Mouse (Mus musculus) thymus, adult 18-20 months (tissue): Measurements from ENCODE around the gene Rassf2.

Experiments used
- DNase-seq, 2 experiments: peaks; one replicate each; pipeline ENCODE4 v3.0.0; 2022; ENCODE audit warnings: mixed read lengths in 2 of 2

Gene Rassf2

DNA sequence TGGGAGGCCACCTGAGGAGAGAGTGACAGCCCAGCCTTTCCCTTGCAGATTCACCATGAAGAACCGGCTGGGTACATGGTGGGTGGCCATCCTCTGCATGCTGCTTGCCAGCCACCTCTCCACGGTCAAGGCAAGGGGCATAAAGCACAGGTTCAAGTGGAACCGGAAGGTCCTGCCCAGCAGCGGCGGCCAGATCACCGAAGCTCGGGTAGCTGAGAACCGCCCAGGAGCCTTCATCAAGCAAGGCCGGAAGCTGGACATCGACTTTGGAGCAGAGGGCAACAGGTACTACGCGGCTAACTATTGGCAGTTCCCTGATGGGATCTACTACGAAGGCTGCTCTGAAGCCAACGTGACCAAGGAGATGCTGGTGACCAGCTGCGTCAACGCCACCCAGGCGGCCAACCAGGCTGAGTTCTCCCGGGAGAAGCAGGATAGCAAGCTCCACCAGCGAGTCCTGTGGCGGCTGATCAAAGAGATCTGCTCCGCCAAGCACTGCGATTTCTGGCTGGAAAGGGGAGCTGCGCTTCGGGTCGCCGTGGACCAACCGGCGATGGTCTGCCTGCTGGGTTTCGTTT lies 77.0 kb downstream of the Rassf2 start:
- no peak for DNase-seq

DNA sequence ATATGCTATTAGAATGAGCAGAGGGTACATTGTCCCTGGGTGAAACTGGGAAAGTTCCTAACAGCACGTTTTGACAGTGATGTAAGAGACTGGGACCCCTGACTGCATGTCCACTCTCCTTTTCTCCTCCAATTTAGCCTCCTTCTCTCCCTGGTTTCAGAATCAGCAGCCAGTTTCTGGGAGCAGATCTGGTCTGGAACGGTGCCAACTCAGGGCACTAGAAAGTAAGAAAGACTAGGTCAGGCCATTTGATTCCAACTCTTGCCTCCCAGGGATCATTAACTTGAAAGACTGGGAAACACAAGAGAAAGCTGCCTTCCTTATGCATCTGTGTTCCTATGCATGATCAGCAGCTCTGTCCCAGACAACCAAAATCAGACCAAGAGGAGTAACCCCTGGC lies 77.6 kb downstream of the Rassf2 start:
- no peak for DNase-seq

DNA sequence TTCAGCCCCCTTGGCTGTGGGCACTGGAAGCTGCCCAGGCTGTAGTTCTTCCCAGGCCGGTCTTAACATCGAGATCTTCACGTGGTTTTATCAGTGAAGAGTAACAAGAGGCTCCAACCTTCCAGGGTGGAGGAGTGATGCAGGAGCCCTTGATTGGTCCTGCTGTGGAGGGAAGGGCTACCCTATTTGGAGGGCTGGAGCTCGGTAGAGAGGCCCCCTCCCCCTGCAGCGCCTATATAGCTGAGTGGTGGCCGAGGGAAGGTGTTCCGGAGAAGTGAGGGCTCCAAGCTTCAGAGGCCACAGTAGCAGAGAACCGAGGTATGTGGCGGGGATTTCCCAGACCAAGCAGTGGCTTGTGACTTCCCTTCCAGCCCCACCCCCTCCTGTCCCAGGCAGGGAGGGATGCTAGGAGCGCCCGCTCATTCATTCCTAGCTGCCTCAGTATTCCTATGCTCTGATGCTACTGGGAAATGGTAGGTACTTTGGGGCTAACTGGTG lies 79.4 kb downstream of the Rassf2 start, which contains the start of gene Prnd:
Gene Prnd (plus strand): TSS at position 264 of the 498 bp plus-strand sequence.
- peak in 1 of 2 experiments; percentile 5 for DNase-seq

DNA sequence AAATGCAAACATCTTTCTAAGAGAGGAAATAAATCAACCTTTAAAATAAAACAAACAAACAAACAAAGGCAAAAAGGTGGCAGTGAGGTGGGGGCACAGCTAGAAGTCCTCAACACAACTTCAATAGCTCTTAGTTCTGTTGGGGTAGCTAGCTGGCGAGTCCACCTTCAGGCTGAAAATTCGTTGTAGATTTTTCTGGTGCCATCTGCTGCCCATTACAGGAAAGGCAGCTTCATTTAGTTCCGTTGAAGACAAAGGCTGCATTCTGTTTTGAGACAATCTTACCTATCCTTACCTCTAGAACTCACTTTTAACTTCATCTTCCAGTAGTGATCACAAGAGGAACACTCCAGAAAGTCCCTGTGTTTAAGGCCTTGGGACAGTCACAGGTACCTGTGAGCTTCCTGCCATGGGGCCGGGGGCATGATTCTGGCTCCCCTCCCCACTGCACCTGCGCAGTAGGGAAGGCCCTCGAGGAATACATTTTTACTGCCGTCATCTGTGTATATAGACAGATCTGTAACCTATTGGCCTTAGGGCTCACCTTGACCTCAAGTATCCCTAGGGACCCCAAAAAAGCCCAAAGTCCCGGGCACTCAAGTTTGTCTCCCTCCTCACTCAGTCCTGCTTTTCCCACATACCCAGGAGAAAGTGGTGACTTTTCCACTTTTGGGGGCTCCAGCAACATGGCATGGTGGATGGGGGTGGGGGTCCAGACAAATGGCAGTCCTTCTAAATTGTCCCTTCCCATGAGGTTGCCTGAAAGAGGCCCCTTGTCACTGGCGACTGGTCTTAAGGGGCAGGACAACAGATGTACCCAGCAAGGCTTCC lies 80.1 kb downstream of the Rassf2 start:
- DNase-seq: peak in 1 of 2 experiments; percentile 6

DNA sequence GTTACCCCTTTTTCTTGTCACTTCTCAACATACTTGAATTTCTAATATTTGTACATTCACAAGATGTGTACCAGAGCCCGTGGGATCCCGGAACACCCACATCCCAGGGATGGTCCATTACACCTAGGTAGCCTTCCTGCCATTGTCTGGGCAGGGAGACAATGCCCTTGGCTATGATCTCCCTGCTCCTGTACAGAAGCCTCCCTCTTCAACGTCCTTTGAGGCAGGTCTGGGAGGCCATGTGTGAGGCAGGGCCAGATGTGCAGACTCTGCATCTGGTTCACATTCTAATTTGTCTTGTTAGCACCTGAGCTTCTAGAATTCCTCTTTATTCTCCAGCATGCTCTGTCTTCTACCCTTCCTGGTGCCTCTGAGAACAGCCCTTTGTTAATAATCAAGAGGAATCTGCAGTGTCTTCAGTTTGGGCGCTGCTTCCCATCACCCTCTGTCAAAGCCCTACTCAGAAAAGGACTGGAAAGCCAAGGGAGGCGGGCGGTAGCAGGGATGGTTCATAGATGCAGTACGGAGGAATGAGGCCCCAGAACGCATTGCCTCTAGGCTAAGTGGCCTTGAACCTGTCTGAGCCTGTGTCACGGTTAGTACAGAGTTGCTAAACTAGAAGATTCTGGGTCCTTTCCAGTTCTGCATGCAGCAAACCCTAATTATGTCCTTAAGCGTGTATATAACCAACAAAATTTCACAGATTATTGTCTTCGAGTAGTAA lies 81.0 kb downstream of the Rassf2 start:
- DNase-seq: no peak

DNA sequence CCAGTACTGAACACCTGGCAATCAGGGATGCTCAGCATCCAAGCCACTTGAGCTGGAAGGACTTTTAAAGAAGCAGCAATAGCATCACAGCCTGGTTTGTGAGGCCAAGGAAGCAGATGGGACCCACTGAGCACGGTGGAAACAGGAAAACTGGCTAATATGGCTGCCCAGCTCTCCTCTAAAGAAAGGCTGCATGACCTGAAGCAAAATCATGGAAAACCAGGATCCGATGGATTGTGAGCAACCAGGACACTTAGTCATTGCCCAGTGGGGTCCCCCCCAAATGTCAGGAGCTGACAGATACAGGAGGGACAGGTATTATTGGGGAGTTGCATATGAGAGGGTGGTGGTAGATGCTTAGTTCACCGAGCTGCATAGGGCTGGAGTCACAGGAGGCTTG lies 81.9 kb downstream of the Rassf2 start:
- DNase-seq: no peak

DNA sequence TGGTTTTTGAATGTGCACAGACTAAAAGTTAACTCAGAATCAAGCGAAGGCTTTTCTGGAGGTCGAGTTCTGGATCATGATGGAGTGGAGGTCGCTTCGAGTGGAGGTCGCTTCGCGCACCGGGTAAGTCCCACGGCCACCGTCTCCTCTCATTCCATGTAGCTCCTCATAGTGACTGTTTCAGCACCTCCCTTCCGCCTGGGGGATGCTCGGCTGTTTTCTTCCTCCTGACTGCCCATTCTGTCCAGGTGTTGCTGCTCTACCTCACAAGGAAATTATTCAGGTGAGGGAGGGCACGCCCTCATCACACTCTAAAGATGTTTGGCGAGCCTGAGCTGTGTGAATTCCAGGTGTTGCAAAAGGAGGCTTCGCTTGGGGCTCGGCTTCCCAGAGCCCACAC lies 83.7 kb downstream of the Rassf2 start:
- peak in 1 of 2 experiments; percentile 1 for DNase-seq

DNA sequence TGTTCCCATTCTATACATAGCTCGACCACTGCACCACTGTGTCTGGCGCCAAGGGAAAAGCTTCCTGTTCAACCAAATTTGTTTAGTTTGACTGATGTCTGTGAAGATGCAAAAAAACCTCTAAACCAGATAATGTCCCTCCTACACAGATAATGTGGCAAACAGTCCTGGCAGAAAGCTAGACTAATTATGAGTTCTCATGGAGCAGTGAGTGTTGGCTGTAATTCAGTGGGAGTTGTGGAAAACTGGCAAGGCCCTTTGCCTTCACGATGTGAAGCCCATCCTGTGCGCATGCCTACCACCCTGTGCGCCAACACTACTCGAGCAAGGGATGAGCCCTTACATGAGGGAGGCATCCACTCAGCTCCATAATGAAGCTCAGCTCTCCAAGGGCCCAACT lies 84.3 kb downstream of the Rassf2 start:
- DNase-seq: no peak

DNA sequence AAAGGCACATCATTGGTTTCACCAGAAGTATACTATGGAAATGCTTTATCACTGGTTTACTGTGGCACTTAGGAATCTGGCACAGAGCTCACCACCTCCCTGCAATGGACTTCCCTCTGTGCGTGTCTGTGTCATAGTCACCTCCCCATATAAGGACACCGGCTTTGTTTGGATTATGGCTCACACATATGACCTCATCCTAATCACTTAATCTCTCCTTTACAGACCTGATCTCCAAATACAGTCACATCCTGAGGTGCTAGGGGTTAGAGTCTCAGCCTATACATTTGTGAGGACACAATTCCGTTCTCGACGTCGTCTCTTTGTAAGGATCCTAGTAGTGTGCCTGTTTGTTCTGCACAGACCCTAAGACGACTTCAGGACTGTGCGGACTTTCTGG lies 84.8 kb downstream of the Rassf2 start:
- DNase-seq: no peak

DNA sequence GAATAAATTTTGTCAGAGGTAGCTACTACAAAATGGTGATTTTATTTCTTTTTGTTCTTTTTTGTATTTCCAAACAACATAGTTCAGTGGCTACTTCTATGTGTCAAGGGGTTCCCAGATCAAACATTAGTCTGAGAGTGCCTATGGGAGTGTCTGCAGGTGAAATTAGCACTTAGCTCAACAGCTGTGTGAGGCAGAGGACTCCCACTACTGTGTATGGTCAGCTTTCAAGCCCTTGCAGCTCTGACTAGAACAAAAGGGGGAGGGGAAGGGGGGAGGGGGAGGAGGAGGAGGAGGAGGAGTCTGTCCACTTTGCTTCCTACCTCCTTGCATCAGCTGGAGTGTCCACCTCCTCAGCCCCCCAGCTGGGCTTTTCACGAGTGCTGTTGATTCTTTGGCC lies 85.7 kb downstream of the Rassf2 start:
- DNase-seq: no peak

DNA sequence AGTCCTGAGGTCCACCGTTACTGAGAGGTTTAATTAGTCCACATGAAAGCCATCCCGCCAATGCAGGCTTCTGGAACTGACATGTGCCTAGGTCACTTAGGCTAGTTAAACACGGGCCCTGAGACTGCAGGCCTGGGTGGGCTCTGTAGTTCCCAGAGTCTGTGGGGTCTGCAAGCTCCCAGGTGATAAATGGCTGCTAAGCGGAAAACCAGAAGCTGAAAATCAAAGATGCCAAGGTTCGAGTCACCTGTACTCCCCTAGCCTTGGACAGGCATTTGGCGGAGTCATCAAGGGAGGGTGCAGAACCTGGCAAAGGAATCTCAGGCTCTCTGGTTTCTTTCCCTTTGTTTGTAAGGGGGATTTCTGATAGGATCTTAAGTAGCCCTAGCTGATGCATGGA lies 88.6 kb downstream of the Rassf2 start:
- no peak for DNase-seq

DNA sequence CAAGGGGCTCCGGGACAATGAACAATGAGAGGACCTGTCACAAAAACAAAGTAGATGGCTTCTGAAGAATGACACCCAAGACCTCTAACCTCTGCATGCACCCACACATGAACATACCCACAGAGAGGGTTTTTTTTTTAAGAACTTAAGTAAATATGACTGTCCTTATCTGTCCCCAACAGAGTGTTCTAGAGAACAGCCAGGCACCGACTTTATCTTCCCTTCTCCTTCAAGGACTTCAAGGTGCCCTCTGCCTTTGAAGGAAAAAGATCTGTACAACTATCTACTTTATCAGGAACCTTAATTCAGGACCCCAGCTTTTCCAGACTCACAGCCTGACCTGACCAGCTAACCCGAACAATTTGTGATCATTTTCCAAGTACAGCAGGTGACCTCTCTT lies 89.6 kb downstream of the Rassf2 start:
- no peak for DNase-seq
